Mouse (Mus musculus) CD4-positive, CD25-positive, alpha-beta regulatory T cell, adult 9 weeks (primary cell): Measurements from ENCODE around the gene Gm49395. TPM values are rescaled to one million over a fixed set of nuclear protein-coding genes. Genes with fewer than 3 reads are reported as not detected.

Experiments
- polyA plus RNA-seq: library from polyadenylated mRNA; unstranded; fragments of 100-300 nt; shearing (Covaris generic); gene quantifications from one replicate; pipeline ENCODE4 v1.2.1, GENCODE M21; 2017

Gm49395 gene
- polyA plus RNA-seq = 0.58 TPM

DNA sequence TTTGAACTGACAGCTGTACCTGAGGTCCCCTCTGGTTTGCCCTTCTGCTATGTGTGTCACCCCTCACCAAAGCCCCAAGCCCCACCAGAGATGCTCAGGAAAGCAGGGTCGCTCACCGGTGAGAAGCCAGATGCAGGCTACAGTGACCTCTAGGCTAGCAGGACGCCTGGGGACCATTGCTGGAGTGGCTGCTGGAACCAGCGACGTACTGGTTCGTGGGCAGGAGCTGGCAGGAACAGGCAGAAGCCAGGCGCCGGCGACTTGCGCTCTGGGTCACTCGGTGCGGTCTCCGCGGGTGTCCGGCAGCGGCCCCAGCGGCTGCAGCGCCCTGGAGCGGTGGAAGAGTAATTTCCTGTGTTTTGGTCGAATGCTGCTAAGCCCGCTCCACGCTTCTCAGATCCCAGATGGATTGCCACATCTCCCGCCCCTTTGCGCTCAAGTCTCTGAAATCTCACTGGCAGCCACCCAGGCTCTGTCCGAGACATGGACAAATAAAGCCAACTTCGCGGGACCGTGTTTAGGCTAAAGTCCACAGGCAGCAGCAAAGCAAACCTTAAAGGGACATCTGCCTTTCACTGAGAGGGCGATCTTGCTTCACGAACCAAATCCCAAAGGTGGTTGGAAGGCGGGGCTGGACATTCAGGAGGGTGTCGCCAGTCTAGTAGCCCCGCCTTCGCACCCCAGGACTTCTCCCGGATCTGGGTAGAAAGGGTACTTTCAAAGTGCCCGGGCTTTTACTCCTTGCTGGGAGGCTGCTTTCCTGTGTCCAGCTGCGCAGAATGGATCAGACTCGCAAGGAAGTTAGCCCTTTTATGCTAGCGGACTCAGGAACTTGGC lies at the start of gene Gm49395, which contains the start of gene Itga1:
Gene Gm49395, minus strand, starts transcription at position 567 of the 837 bp plus-strand sequence.
Gene Itga1, minus strand, starts transcription at position 610 of the 837 bp plus-strand sequence.

DNA sequence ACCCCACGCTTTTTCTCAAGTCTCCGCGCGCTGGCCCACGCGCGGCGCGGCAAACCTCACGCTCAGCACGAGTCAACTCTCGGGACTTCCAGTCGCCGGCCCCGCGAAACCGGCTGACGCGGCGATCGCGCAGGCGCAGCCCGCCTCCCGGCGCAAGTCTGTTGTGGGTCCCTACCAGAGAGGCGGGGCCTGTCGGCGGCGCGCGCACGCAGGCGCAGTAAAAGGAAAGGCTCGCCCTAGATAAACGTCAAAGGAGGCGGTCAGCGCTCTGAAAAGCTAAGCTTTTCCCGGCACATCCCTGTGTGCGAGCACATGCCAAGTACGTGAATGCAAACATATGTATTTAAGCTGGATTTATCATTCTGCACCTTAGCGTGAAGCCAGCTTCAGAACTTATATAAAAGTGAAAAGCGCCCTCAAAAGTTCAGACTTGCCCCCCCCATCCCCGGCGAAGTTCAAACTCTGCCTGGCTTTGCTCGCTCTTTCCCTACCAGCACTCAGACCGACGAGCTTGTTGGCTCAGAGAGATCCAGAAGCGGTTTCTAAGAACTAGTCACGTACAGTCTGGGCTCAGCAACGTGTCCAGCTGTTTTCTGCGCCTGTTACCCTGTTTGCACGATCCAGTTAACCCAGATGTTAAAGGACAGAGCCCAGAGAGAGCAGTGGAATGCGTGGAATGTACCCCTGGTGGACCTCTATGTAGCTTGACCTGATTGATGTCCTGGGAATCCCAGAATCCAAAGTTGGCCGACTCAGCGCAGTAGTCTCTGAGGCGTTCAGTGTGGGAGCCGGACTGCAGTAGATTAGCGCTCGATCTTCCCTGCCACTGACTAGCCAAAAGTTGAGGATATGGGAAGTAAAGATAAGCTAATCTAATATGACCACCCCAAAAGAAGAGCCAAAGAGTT lies 11.4 kb downstream of the Gm49395 start, which contains the start of gene Pelo:
Gene Pelo, minus strand, starts transcription at position 118 of the 908 bp plus-strand sequence.

Other genes starting within 250 kb of the Gm49395 start
- 4.9 TPM for gene Itga2, start 169.8 kb downstream of the Gm49395 start, polyA plus RNA-seq
- gene Pelo, start 11.7 kb downstream of the Gm49395 start, polyA plus RNA-seq = 8.4 TPM
- gene Itga1, start within 50 bp of the Gm49395 start, polyA plus RNA-seq = 0.29 TPM